Mouse (Mus musculus) heart, adult 8-10 months (tissue): ENCODE measurements at regions not wholly inside any gene's neighbourhood (a gene's known extent, or its start where the extent isn't known, plus 50 kb on each side); places are given as distances from the start of the nearest gene placed in this dataset.

Source experiments
- DNase-seq: peaks from one replicate; pipeline ENCODE4 v3.0.0; 2022; ENCODE audit warnings: low spot score

- DNase-seq = no peak
These were observed 135.0 kb upstream of the Six2 start for GRCm38 (mm10) chr17:85823036-85823435.

- DNase-seq = no peak
These were observed 133.8 kb upstream of the Six2 start for GRCm38 (mm10) chr17:85821861-85822260.

GRCm38 (mm10) chr17:85818098-85818855, 130.2 kb upstream of the Six2 start:
- no peak for DNase-seq

GRCm38 (mm10) chr17:85816521-85816920, 128.4 kb upstream of the Six2 start:
- no peak for DNase-seq

GRCm38 (mm10) chr17:85816056-85816455, 128.0 kb upstream of the Six2 start:
- no peak for DNase-seq

- DNase-seq = no peak
These were observed 120.5 kb upstream of the Six2 start for GRCm38 (mm10) chr17:85808580-85808979.

GRCm38 (mm10) chr17:85805726-85806359, 117.8 kb upstream of the Six2 start:
- no peak for DNase-seq

- peak; percentile 10 for DNase-seq
These were observed 116.6 kb upstream of the Six2 start for GRCm38 (mm10) chr17:85804631-85805030.

GRCm38 (mm10) chr17:85801734-85802133, 113.7 kb upstream of the Six2 start:
- no peak for DNase-seq

GRCm38 (mm10) chr17:85801079-85801605, 113.1 kb upstream of the Six2 start:
- no peak for DNase-seq

- no peak for DNase-seq
These were observed 112.4 kb upstream of the Six2 start for GRCm38 (mm10) chr17:85800357-85801078.

GRCm38 (mm10) chr17:85799865-85800356, 111.8 kb upstream of the Six2 start:
- DNase-seq = no peak

GRCm38 (mm10) chr17:85799081-85799864, 111.2 kb upstream of the Six2 start:
- no peak for DNase-seq

GRCm38 (mm10) chr17:85797755-85798154, 109.7 kb upstream of the Six2 start:
- DNase-seq = no peak

GRCm38 (mm10) chr17:85795820-85796219, 107.7 kb upstream of the Six2 start:
- DNase-seq = no peak

- DNase-seq = no peak
These were observed 97.7 kb upstream of the Six2 start for GRCm38 (mm10) chr17:85785625-85786294.

GRCm38 (mm10) chr17:85780477-85780876, 92.4 kb upstream of the Six2 start:
- no peak for DNase-seq

- DNase-seq = no peak
These were observed 88.8 kb upstream of the Six2 start for GRCm38 (mm10) chr17:85776876-85777275.

- DNase-seq = no peak
These were observed 80.3 kb upstream of the Six2 start for GRCm38 (mm10) chr17:85768341-85768740.

GRCm38 (mm10) chr17:85767201-85767862, 79.3 kb upstream of the Six2 start:
- DNase-seq = no peak
